Mouse (Mus musculus): ENCODE data around the gene Slc9a1. TPM values are rescaled to one million over a fixed set of nuclear protein-coding genes. Genes with fewer than 3 reads are reported as not detected.

Slc9a1 gene
- total RNA-seq (2015) (20.3 and 23.1 TPM in 2 replicates), total RNA-seq (2017) (11.0 and 11.6 TPM in 2 replicates)

DNA sequence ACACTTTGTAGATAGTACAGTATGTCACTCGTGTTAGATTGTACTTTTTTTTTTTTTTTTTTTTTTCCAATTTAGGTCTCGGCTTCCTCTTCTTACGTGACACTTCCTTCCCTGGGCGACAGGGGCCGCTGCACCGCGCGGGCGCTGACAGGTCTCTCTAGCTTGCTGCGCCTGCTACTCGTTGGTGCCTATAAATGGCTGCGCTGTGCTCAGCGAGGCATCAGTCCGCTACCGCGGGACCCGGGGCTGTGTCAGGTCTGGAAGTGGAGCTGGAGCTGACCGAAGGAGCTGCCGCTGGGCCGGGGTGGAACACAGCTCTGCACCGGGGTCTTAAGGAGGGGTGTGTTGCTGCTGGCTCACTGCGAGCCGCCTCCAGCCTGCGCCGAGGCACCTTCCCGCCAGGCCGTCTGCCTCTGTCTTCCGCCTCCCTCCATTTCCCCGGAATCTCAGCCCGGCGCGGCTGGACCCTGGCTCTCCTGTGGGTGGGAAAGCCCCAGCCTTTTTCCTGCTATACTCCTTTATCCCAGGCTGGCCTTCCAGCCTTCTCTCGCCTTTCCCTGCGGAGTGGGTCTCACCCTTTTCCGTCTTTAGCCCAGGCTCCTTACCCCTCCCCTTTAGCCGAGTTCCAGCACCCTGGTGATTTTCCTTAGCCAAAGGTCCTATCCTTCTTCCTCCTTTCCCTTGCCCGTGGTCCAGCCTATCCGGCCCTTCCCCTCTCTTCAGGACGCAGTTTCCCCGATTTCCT lies at the start of gene Slc9a1:
Slc9a1 (plus strand) TSS at position 154 of the 745 bp plus-strand sequence.
- peak; percentile 98 for ATAC-seq (ENCODE audit: poor library complexity, severe bottlenecking)

GRCm38 (mm10) chr4:133328129-133328528 lies 41.4 kb upstream of the Slc9a1 start:
- ATAC-seq (ENCODE audit: poor library complexity, severe bottlenecking): peak; percentile 30; the same call in 1 of the 2 replicates

DNA sequence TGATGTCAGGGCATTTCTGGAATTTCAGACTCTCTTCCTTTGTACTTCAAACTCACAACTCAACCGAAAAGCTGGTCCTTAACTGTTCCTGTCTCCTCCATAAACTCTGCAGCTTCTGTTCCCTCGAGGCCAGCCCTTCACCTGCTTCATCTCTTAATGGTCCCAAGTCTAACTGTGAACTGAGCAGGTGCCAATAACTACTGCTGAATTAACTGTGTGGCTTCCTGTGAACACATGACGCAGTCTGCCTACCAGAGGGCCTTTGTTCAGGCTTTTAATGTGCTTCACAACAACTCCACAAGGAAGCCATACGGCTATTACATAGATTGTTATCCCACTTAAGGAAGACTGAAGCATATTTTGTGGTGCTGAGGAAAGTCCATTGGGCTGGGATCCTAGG lies 39.2 kb upstream of the Slc9a1 start:
- ATAC-seq (ENCODE audit: poor library complexity, severe bottlenecking): no peak

- no peak for ATAC-seq (ENCODE audit: poor library complexity, severe bottlenecking)
Measured at GRCm38 (mm10) chr4:133333306-133333705, 36.2 kb upstream of the Slc9a1 start.

GRCm38 (mm10) chr4:133337833-133338520 lies 31.5 kb upstream of the Slc9a1 start:
- ATAC-seq (ENCODE audit: poor library complexity, severe bottlenecking): no peak

- no peak for ATAC-seq (ENCODE audit: poor library complexity, severe bottlenecking)
Measured at GRCm38 (mm10) chr4:133338521-133339095, 30.9 kb upstream of the Slc9a1 start.

GRCm38 (mm10) chr4:133339148-133339749 lies 30.3 kb upstream of the Slc9a1 start:
- peak; percentile 96 for ATAC-seq (ENCODE audit: poor library complexity, severe bottlenecking)

GRCm38 (mm10) chr4:133340217-133340616 lies 29.3 kb upstream of the Slc9a1 start:
- no peak for ATAC-seq (ENCODE audit: poor library complexity, severe bottlenecking)

DNA sequence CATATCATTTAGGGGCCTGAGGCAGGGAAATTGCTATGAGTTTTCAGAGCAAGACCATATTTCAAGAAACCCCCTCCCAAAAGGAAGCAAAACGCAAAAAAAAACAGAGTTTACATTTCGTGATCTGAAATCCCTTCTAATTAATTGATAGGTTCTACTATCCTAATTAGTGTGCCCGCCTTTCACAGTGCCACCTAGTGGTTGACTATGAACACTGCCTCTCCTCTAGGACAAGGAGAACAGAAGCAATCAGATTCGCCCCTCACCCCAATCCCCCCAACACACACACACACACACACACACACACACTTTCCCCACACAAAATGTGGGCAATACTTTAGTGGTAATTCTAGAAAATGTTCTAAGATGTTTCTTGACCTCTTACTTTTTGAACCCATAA lies 25.4 kb upstream of the Slc9a1 start:
- peak; percentile 39 for ATAC-seq (ENCODE audit: poor library complexity, severe bottlenecking)

- ATAC-seq (ENCODE audit: poor library complexity, severe bottlenecking): no peak
Measured at GRCm38 (mm10) chr4:133345702-133346101, 23.8 kb upstream of the Slc9a1 start.

DNA sequence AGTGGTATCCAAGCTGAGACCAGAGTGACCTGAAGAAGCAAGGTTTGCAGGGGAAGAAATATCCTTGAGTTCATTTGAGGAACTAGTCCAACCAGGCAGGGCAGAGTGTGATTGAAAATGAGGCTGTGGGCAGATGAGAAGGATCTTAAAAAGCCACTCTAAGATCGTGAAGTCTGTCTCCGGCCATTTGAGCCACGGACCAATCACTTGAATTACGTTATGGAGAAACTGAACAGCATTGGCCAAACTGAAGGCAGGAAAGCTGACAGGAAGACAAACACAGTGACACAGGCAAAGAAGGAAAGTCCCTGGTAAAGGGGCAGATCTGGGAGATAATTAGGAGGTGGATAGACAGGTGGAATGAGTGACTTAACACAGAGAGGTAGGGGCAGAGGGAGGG lies 22.9 kb upstream of the Slc9a1 start:
- no peak for ATAC-seq (ENCODE audit: poor library complexity, severe bottlenecking)

GRCm38 (mm10) chr4:133347624-133348023 lies 21.9 kb upstream of the Slc9a1 start:
- ATAC-seq (ENCODE audit: poor library complexity, severe bottlenecking): no peak

GRCm38 (mm10) chr4:133348051-133348775 lies 21.3 kb upstream of the Slc9a1 start:
- no peak for ATAC-seq (ENCODE audit: poor library complexity, severe bottlenecking)

DNA sequence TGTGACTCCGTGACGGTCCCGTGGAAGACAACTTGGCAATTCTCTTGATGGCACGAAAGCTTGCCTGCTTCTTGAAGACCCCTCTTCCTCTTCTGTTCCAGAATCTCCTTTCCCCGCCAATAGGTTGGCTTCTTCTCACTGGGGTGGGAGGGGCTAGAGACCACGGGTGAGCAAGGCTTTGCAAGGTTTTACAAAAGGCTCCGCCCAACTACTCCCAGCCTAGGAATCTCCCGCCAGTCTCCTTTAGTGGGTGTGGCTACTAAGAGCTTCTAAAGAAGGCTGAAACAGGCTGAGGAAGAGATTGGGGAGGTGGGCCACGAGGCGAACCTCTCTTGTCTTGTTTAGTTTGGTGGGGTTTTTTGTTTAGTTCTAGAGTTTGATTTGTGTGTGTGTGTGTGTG lies 16.7 kb upstream of the Slc9a1 start:
- no peak for ATAC-seq (ENCODE audit: poor library complexity, severe bottlenecking)

DNA sequence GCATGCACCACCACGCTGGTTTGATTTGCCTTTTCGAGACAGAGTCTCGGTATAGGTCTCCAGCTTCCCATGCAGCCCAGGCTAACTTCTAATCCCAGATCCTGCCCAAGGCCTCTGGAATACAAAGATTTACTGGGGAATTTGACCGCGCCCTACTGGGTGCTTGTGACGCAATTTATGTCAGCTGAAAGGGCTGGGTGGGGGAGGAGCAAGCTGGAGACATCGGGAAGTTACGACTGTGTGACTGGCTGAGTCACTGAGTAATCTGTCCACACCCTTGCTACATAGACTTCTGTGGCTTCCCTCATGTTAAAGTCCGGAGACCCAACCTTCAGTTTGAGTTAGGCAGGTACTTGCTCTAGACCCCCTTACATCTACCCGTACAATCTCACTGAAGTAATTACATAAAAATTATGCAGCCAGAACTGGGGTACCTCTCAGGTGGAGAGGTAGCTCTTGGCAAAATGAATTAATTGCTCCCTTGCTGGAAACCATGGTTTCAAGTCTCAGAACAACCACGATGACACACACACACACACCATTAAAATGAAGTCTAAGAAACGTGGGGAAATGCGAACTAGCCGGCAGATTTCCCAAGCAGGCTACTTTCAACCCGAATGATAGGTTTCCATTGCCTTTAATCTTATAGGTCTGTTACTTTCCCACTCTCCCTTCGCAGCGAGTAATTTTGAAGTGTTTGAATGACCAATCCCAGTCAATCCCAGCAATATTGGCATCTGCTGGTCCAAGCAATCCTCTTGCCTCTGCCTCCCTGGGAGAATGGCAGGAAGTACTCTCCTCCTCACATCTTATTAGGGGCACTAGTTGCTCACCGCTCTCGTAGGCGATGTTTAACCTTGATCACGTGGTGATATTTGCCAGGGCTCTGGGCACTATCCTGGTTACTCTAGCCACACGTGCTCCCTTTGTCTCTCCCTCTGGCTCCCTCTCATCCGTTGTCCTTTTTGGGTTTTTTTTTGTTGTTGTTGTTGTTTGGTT lies 15.8 kb upstream of the Slc9a1 start, which contains the start of gene Wdtc1:
Wdtc1 (minus strand) TSS at position 115 of the 999 bp plus-strand sequence.
- peak; percentile 99 for ATAC-seq (ENCODE audit: poor library complexity, severe bottlenecking)

- no peak for ATAC-seq (ENCODE audit: poor library complexity, severe bottlenecking)
Measured at GRCm38 (mm10) chr4:133354641-133355040, 14.9 kb upstream of the Slc9a1 start.

GRCm38 (mm10) chr4:133370298-133371274 lies 1.1 kb downstream of the Slc9a1 start:
- ATAC-seq (ENCODE audit: poor library complexity, severe bottlenecking): peak; percentile 14; the same call in 1 of the 2 replicates

DNA sequence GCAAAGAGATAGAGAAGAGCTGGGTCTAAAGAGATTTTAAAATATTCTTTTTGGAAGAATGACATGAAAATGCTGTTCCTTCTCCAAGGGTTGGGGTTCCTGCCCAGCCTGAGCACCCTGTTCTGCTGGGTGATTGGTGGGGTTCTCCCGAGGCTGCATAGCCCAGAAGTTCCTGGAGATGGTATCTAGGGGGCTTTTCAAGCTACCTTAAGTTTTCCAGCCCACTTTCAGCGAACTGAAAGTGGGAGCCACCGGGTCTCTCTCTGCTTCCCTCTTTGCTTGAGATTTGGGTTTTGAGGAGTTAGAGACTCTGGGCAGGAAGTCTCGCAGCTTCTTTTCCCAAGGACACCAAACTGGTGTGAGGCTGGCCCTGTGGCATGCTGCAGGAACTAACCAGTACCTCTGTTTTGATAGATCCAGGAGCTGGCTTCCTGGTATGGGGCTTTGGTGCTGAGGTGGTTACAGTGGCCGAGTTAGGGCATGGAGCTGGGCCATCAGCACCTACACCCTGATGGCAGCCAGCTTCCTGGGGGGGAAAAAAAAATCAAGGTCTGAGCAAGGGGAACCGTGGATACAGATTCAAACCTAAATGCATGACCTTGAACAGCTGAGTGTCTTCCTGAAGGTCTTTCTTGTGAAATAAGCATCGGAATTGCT lies 2.2 kb downstream of the Slc9a1 start:
- no peak for ATAC-seq (ENCODE audit: poor library complexity, severe bottlenecking)

All from megakaryocyte, adult 5-6 weeks (primary cell).